19 mouse cellular contexts compared by ENCODE assay signal in genomic region chr3:78884029-78884428, GRCm38 (mm10).
"Had no signal": no experiment of that assay in that cellular context is flagged by ENCODE, and none has a peak within 500 bp of the region (broad histone marks: within the 10 kb centered on the region; RNA-seq: fewer than 3 reads in every experiment).

No protein-coding gene starts in this region.

- H3K9me3 ChIP-seq: heart, embryonic 10.5 days; heart, embryonic 12.5 days; hindbrain, embryonic 10.5 days; hindbrain, embryonic 12.5 days; intestine, embryonic 15.5 days; limb, embryonic 10.5 days had no signal

- H3K36me3 ChIP-seq: heart, embryonic 10.5 days; heart, embryonic 12.5 days; hindbrain, embryonic 10.5 days; hindbrain, embryonic 12.5 days; intestine, embryonic 15.5 days; limb, embryonic 10.5 days had no signal

- H3K4me3 ChIP-seq: gastrocnemius, adult 2 months; heart, embryonic 10.5 days; heart, embryonic 12.5 days; hindbrain, embryonic 10.5 days; hindbrain, embryonic 12.5 days; intestine, embryonic 15.5 days; layer of hippocampus, adult 2 months; left cerebral cortex, adult 2 months; limb, embryonic 10.5 days had no signal

- ATAC-seq: forebrain, embryonic 16.5 days; hindbrain, embryonic 16.5 days; inflammation-experienced regulatory T-cells, adult 6 months; intestine, embryonic 15.5 days; intestine, postnatal 0 days had no signal

- H3K27ac ChIP-seq: gastrocnemius, adult 2 months; heart, embryonic 10.5 days; hindbrain, embryonic 10.5 days; hindbrain, embryonic 12.5 days; hindbrain, embryonic 14.5 days; intestine, embryonic 15.5 days; layer of hippocampus, adult 2 months; left cerebral cortex, adult 2 months; limb, embryonic 10.5 days had no signal

- H3K27me3 ChIP-seq: heart, embryonic 12.5 days; hindbrain, embryonic 12.5 days; intestine, embryonic 15.5 days had no signal

- H3K9ac ChIP-seq: heart, embryonic 12.5 days; hindbrain, embryonic 12.5 days; hindbrain, embryonic 14.5 days; intestine, embryonic 15.5 days had no signal

- DNase-seq: gastrocnemius, adult 2 months; gastrocnemius, postnatal 10 days; gastrocnemius, postnatal 25 days; heart, adult 18-20 months; heart, postnatal 10 days; heart, postnatal 4 days had no signal

- H3K4me1 ChIP-seq: heart, embryonic 10.5 days; heart, embryonic 12.5 days; hindbrain, embryonic 10.5 days; hindbrain, embryonic 12.5 days; intestine, embryonic 15.5 days; limb, embryonic 10.5 days had no signal

- H3K4me2 ChIP-seq: heart, embryonic 12.5 days; hindbrain, embryonic 12.5 days; hindbrain, embryonic 14.5 days; intestine, embryonic 15.5 days had no signal
